Mouse (Mus musculus): ENCODE results near the gene B4galnt4.

Gene B4galnt4

DNA sequence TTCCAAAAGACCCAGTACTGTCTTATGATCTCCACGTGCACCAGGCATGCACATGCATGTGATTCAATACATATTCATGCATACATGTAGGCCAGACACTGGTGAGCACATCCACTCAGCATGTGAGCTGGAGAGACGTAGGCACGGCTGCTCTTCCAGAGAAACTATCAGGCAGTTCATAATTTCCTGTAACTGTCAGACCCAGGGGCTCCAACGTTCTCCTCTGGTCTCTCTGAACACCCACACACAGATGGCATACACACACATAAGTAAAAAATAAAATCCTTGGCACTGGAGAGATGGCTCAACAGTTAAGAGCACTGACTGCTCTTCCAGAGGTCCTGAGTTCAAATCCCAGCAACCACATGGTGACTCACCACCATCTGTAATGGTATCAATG lies 12.9 kb downstream of the B4galnt4 start:
- no peak for DNase-seq

DNA sequence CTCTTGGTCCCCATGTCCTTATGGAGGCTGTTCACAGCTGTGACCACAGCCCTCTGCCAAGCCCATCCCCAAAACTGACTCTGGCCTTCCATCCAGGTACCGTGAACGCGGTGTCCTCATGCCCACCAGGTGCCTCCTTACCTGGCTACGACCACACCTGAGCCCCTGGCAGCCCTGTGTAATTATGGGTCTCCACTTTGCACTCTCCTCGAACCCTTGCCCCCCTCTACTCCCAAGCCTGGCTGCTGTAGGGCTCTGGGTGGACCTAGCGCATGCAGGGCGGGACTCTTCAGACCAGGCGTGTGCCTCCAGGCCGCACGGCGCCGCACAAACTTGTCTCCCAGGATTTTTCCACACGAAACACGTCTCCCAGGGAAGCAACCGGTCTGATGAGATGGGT lies 16.9 kb downstream of the B4galnt4 start, which contains the start of gene Pkp3:
Gene Pkp3 (plus strand): TSS at position 378 of the 400 bp plus-strand sequence.
- DNase-seq, result no peak

GRCm38 (mm10) chr7:141078876-141079275 lies 18.0 kb downstream of the B4galnt4 start:
- no peak for DNase-seq

DNA sequence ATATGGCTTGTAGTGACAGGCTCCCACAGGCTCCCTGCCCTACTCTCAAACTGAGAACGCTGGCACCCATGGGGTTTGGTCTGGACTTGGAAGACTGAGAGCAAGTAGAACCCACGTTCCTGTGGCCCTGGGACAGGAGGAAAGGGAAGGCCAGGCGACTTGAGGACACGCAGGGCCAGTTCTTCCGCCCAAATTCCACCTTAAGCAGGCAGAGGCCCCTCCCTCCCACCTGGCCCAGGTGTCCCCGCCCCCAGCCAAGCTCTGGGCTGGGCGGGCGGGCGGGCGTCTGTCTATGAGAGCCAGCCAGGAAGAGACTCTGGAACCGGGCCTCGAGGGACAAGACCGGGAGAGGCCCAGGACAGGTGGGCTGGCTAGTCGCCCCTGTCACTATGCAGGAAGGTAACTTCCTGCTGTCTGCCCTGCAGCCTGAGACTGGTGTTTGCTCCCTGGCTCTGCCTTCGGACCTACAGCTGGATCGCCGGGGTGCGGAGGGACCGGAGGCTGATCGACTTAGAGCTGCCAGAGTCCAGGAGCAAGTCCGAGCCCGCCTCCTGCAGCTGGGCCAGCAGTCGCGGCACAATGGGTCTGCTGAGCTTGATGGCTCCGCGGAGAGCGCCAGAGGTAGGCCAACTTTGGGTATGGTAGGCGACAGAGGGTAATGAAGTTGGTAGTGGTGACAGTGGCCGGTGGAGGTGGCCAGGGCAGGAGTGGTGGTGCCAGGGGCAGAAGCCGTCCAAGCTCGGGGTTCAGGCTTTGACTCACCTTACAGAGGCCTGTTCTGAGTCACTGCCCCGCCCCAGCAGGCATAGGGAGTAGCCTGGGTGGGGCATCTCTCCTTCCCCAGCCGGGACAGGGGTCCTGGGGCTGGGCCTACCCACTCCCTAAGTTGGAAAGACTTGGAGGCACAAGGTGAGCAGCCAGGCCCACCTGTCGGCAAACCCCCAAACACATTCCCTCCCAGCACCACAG lies 18.9 kb downstream of the B4galnt4 start:
- DNase-seq, result no peak

DNA sequence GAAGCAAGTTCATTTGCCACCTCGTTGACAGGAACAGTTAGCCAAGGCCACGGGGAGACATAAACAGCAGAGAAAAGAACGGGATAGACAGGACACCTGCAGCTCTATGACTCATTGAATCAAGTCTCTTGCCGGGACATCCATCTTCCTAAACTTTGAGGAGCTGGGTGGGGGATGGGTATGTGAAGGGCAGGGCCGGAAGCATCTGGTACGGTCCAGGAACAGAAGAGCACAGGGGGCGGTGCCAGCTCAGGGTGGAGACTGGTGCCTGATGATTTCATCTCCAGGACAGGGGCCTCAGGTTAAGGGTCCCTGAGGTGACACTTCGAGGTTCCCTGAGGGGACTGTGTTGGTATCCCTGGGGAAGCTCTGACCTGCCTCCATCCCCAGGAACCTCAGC lies 27.0 kb downstream of the B4galnt4 start:
- DNase-seq, result no peak

GRCm38 (mm10) chr7:141088473-141088872 lies 27.6 kb downstream of the B4galnt4 start:
- DNase-seq, result no peak

- DNase-seq, result no peak
Measured at GRCm38 (mm10) chr7:141090228-141090627, 29.3 kb downstream of the B4galnt4 start.

DNA sequence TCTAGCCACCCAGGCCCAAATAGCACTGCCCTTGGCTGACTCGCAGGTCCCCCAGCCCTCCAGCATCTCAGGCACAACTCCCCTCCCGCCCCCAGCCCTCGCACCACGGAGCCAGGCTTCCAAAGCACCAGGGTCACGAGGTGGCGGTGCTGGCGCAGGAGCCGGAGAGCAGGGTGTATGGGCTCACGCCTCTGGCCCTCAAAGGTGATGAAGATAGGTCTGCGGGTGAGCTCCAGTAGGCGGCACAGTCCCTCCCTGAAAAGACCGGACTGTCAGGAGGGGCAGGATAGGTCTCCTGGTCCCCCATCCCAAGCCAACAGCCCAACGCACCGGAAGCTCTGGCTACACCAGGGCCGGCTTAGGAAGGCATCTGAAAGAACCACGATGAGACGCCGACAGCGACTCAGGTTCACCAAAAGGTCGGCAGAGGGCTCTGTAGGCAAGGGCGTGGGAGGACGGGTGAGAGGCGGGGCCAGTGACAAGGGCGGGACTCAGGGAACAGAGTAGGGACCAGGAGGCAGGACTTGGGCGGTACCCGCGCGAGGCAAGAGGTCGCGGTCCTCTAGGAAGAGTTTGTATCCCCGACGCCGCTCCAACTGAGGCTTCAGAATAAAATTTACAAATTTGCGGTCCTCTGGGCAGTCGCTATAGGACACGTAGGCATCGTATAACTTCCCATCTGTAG lies 31.3 kb downstream of the B4galnt4 start:
- peak; percentile 82 to 88 for DNase-seq

DNA sequence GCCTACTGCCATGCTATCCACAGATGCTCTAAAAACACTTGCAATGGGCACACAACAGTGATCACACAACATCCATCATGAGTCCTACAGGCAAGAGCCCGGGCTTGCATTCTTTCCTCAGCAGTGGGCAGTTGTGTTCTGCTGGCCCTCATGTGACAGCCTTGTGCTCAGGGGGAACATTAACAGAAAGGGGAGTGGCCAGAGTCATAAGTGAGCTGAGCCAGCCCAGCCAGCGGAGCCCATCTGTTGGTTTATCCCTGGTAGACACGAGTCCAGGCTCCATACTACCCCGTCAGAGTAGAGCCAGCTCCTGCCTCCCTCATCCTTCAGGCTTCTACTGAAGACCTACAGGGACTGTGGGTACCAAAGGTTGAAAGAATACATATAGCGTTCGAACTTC lies 33.0 kb downstream of the B4galnt4 start:
- DNase-seq, result no peak

DNA sequence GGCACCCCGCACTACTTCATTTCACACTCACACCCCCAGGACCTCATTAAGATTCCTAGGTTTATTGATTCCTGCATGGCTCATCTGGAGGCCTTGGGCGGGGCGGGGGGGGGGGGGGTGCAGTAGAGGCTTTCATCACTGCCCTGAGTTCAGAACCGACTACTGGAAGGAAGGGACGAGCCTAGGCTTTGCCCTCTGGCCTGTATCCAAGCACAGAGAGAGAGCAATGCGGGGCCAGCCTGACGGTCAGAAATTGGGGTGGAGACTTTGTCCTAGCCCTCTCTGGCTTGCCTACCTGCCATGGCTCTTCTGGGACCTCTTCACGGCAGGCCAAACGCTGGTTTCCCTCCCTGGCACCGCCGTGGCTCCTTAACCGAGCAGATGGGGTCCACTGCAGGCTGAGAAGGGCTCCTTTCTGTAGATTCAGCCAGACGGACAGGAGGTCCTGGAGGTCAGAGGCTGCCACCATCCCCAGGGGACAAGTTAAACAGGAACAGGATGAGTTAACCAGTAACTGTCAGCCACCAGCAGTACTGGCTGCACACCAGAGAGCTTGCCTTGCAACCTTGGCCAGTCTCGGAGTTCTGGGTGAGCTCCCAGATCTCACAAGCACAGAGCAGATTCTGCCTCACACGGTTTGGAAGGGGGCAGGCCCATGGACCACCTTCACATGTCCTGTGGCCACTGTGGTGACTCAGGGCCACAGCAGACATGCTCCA lies 33.7 kb downstream of the B4galnt4 start:
- no peak for DNase-seq

DNA sequence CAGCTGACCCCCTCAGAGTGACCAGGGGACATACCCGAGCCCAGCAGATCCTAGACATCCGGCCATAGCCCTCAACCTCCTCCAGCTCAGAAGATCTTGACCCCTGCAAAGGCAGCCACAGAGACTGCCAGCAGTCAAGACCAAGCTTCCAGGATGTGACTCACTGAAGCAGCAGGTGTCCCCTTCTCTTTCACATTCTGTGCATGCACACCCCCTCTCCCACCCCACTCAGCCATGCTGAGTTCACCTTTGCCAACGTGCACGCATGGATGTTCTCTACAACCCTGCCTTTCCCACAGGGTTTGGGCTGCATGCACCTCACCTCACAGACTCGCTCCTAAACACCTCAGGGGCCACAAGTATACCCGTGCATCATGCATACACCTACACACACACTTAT lies 35.1 kb downstream of the B4galnt4 start:
- DNase-seq, result no peak

DNA sequence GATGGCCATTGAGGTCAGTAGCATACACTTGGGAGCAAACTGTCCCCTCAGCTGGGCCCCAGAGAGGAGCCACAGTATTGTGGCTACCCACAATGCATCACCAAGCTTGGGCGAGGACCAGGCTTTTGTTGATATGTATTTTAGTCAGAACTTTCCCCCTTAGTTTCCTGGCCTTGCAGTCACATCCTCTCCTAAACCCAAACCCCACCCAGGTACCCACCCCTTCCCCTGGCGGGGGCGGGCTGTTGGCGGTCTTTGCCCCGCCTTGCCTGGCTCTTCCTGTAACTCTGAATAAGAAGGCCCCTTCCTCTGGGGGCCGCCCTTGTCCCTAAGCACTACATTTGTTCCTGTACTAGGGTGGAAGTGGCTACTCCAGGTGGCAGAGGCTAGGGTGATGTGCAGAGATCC lies 35.7 kb downstream of the B4galnt4 start:
- no peak for DNase-seq

DNA sequence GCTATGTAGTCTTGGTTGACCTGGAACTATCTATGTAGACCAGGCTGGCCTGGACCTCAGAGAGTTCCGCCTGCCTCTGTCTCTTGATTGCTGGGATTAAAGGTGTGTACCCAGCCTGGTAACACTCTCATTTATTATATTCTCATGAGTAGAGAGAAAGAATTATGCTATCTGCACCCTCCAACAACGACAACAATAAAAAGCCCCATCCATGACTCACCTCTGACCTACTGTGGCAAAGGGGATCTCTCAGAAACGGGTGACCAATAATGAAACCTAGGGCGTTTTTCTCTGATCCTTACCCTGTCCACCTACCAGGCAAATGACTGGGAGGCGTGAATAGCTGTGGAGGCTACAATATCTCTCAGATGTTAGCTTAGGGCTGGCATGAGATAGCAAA lies 36.3 kb downstream of the B4galnt4 start:
- no peak for DNase-seq

DNA sequence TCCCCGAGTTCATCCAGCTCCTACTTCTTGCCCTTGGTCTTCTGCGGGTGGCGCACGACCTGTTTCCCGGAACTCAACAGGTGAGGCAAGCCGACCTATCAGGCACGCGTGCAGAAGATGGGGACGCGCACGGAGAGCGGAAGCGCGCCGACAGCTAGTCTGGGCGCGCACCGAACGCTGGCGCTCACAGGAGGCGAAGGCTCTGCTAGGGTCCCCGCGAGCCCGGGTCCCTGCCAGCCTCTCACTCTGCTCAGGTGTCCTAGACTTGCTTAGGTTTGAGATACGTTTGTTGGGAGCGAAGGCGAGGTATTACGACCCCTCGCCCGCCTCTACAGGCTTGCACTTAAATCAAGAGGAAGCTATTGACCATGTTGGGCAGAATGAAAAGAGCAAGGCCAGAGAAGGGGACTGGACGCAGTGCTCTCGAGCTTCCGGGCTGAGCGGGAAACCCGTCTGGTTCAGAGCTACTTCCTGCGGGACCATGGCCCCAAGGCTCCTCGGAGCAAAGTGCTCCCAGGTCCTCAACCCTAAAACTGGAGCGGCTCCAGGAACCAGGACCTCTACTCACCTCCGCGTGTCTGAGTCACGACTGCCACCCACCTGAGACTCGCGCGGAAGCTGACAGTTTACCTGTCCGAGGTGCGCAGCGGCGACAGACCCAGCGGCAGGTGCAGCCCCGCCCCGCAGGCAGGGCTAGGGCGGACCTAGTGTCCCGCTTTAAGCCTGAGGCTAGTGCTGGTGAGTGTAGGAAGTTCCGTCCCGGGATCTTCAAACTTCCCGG lies 39.2 kb downstream of the B4galnt4 start, which contains the start of gene Sigirr:
Gene Sigirr (minus strand): TSS at position 662 of the 781 bp plus-strand sequence.
- peak; percentile 63 to 66 for DNase-seq

DNA sequence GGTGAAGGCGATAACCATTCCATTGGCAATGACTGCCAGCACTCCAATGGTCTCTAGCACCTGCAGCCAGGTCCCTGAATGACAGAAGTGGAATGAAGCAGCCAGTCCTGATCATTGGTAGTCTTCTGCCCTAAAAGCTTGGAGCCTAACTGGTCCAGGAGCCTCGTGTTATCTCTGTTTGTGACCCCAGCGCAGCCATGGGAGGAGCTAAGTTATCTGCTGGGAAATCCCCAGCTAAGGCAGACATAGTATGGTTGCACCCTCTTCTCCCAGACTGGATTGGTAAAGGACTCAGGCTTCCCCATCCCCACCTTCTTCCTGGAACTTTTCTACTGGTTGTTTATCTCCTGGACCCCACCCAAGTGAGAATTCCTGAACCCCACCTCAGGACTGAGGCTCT lies 42.3 kb downstream of the B4galnt4 start:
- DNase-seq, result no peak

- DNase-seq, result no peak
Measured at GRCm38 (mm10) chr7:141115874-141116273, 55.0 kb downstream of the B4galnt4 start.

- DNase-seq, result no peak
Measured at GRCm38 (mm10) chr7:141117636-141118035, 56.7 kb downstream of the B4galnt4 start, which contains the start of gene Ano9. TSS of gene Ano9 (minus strand) at chr7:141117806.

DNA sequence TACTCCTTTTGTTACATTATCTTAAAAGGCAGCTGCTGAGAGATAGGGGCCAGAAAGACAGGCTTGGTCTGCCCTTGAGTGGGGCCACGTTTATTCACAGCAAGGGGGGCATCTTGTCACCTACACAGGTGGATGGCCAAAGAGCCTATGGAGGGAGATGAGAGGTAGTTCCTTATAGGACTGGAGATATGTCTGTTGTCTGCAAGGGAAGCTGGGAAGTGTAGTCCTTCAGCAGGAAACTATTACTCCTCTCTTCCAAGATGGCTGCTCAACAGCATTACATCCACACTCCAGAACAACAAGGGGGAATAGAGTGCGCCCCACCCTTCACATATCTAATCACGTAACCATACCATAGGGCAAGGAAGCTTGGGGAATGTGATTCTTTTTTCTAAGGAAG lies 58.6 kb downstream of the B4galnt4 start:
- no peak for DNase-seq

GRCm38 (mm10) chr7:141120605-141121004 lies 59.7 kb downstream of the B4galnt4 start:
- no peak for DNase-seq

DNA sequence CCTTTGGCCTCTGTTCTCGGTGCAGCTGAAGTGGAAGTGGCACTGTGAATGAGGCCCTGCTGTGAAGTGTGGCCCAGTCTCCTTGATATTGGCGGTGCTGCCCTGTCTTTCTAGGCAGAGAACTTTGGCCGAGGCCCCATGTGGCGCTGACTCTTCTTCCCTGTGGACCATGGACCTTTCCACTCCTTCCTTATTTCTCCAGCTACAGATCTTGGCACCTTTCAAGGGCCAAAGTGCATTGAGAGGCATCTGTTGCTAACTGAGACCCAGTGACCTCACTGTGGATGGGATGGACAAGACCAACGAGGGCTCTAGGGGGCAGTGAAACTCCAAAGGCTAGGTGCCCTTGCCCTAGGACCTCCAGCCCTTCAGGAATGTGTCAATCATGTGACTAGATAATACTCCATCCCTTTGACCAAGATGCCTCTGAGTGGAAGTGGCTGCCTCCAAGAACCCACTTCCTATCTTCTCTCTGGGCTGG lies 60.2 kb downstream of the B4galnt4 start:
- no peak for DNase-seq

Measured in cerebellum, postnatal 10 days (tissue).